Mouse (Mus musculus) thymus, adult 2 months (tissue): Measurements from ENCODE around the gene Cfap97d2.

Experiments
- CTCF ChIP-seq: fragments of 200-500 bp; IDR thresholded peaks from 2 replicates; pipeline ENCODE4 v1.5.1; 2012; ENCODE audit warnings: mild to moderate bottlenecking, control low read depth, low read length, moderate library complexity, borderline replicate concordance; ENCODE audit not compliant: control insufficient read depth, poor library complexity, insufficient read depth; ENCODE audit errors: extremely low read depth
- POLR2A ChIP-seq: fragments of 200-500 bp; IDR thresholded peaks from 2 replicates; pipeline ENCODE4 v1.6.1; 2012; ENCODE audit warnings: mild to moderate bottlenecking, low read length, control low read depth, moderate library complexity; ENCODE audit not compliant: control insufficient read depth, poor library complexity, insufficient read depth; ENCODE audit errors: extremely low read depth

DNA sequence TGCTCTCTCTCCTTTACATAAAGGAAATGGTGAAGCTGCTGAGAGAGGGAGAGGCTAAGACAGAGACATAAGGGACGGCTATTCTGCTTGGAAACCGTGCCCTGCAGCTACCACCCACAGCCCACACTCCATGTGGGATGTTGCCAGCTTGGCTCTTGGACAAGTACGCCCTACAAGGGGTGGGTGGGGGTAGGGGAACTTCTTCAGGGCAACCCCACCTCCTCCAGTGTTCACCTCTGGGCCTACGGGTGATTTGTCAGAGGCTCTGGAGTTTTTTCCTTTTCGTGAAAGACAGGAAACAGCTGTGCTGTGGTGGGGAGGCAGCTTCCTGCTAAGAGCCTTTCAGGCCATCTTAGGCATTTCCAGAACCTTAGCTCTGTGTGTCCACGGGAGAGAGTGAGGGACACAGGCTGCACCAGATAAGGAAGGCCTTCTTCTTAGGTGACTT, 34.7 kb downstream of the Cfap97d2 start:
- TF ChIP-seq POLR2A (no peak), CTCF (no peak)
